Mouse (Mus musculus): ENCODE measurements around the gene Git2.
A peak's percentile ranks its signal among the peaks of the same experiment; 100 is the strongest.

Git2 gene

DNA sequence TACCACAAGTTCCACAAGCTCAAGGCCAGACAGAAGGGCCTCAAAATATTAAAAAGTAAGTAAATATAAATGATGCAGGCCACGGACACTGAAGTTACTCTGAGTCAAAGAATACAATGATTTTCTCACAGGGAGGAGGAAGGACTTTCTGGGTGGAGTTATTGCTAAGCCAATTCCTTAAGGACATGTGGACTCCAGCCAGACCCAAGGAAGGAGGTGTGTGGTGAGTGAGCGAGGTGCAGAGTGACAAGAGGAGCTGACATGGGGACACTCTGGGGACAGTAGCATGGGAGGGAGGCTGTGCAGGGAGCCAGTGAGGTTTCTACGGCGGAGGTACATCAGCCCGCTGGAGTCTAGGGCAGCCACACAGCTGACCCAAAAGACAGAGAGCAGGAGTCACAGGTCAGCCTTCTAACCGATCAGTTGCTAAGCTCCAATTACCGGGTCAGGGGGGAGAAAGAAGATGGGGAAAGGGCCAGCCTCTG, 88.5 kb downstream of the Git2 start:
- no peak for DNase-seq (ENCODE audit: low spot score in 2 of 2)

DNA sequence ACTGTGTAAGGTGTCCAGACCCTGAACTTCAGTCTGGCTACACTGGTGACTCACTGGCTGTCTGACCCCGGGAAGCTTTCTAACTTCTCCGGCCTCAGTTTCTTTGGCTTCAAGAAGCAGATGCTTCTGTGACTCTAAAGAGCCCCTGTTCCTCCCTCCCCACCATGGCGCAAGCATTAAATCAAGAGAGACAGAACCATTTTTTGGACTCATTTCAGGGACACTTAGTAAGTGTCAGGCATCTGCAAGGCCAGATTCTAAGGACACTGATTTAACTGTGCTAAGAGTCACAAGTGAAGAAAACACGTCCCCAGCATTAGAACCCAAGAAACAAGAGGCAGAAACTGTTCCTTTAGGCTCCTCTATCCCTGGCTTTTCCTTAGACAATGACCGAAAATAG, 89.3 kb downstream of the Git2 start:
- no peak for DNase-seq (ENCODE audit: low spot score in 2 of 2)

- no peak for DNase-seq (ENCODE audit: low spot score in 2 of 2)
Observed at GRCm38 (mm10) chr5:114681717-114682116, 93.6 kb downstream of the Git2 start.

DNA sequence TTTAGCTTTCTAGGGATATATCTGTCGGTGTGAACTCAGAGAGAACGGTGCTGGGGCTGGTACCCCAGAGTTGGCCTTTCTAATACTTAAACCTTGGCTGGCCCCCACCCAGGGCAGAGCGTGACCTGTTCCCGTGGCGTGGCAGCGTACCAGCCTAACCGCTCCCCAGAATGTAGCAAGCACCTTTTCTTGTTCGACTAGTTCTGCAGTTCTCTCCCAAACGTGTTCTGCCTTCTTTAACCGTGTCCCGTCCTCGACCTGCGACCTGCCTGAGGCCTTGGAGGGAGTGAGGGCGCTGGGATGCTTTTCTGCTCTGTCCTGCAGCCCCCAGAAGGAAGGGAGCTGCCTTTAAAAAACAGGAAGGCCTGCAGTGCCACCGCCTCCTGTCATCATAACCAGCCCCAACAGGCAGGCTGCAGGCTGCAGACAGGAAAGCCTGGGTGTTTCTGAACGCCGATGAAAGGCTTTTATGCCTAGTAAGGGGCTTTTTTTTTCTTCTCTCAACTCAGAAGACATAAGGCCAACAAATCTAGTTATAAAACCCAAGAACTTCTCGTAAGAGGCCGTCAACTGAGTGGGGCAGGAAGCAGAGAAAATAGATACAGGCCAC, 94.5 kb downstream of the Git2 start:
- no peak for DNase-seq (ENCODE audit: low spot score in 2 of 2)

- peak in 1 of 2 experiments; percentile 31 for DNase-seq (ENCODE audit: low spot score in 2 of 2)
Observed at GRCm38 (mm10) chr5:114679841-114680591, 95.3 kb downstream of the Git2 start.
